Mouse (Mus musculus): ENCODE results near the gene Cdk13. TPM values are rescaled to one million over a fixed set of nuclear protein-coding genes. Genes with fewer than 3 reads are reported as not detected.

The Cdk13 gene
- total and polyA plus RNA-seq, 2 experiments from 2014 or later, result 10.9 to 101 TPM

DNA sequence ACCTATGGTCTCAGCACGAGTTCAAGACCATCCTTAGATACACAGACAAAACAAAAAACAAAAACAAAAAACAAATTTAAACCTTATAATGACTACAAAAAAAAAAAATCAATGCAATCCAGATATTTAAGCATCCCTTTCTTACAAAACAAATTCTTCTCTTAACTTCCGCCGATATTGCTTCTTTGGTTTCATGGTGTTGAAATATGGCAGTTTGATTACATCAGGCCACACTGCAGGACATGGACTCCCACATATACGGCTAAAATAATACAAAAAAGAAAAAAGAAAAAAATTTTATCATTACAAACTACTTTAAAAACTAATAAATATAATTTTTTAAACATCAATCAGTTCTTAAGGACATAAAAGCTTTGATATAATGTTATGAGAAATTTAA, 77.0 kb downstream of the Cdk13 start:
- H3K9me3 ChIP-seq (ENCODE audit: low read length), result no peaks in the 10 kb centered on the region
- no peak overlapping the region for H3K9ac ChIP-seq (replicated peaks; ENCODE audit: low read length, poor library complexity, severe bottlenecking)
- ATAC-seq (ENCODE audit: low FRiP score) (no peak), DNase-seq (ENCODE audit: low spot score) (no peak)
- no peak overlapping the region for H3K27ac ChIP-seq (ENCODE audit: low read depth, low read length)
- TF ChIP-seq CTCF (IDR thresholded peaks at IDR 0.05), result no peak
- H3K4me2 ChIP-seq (ENCODE audit: low read depth, low read length, poor library complexity, severe bottlenecking), result no peak overlapping the region
- no peaks in the 10 kb centered on the region for H3K36me3 ChIP-seq (ENCODE audit: insufficient read depth, low read length)
- H3K27me3 ChIP-seq (ENCODE audit: insufficient read depth, low read length), result no peaks in the 10 kb centered on the region
- H3K4me3 ChIP-seq (ENCODE audit: low read depth, low read length), result no peak overlapping the region
- 92% methylated on average over 4 of the region's 4 CpGs for WGBS
- H3K4me1 ChIP-seq (ENCODE audit: insufficient read depth, low read length), result no peaks in the 10 kb centered on the region

GRCm38 (mm10) chr13:17717357-17717756, 87.5 kb downstream of the Cdk13 start:
- no peak overlapping the region for H3K4me2 ChIP-seq (ENCODE audit: low read depth, low read length, poor library complexity, severe bottlenecking)
- H3K9me3 ChIP-seq (ENCODE audit: low read length), result no peaks in the 10 kb centered on the region
- no peak overlapping the region for H3K9ac ChIP-seq (replicated peaks; ENCODE audit: low read length, poor library complexity, severe bottlenecking)
- 96% methylated on average over 1 of the region's 1 CpGs for WGBS
- H3K27me3 ChIP-seq (ENCODE audit: insufficient read depth, low read length), result no peaks in the 10 kb centered on the region
- DNase-seq (ENCODE audit: low spot score), result no peak
- ATAC-seq (ENCODE audit: low FRiP score), result no peak
- H3K4me3 ChIP-seq (ENCODE audit: low read depth, low read length), result no peak overlapping the region
- H3K27ac ChIP-seq (ENCODE audit: low read depth, low read length), result no peak overlapping the region
- no peak for TF ChIP-seq CTCF (IDR thresholded peaks at IDR 0.05)
- peaks cover 23% of the 10 kb centered on the region; the same call in 1 of the 2 replicates for H3K36me3 ChIP-seq (ENCODE audit: insufficient read depth, low read length)
- H3K4me1 ChIP-seq (ENCODE audit: insufficient read depth, low read length), result no peaks in the 10 kb centered on the region

DNA sequence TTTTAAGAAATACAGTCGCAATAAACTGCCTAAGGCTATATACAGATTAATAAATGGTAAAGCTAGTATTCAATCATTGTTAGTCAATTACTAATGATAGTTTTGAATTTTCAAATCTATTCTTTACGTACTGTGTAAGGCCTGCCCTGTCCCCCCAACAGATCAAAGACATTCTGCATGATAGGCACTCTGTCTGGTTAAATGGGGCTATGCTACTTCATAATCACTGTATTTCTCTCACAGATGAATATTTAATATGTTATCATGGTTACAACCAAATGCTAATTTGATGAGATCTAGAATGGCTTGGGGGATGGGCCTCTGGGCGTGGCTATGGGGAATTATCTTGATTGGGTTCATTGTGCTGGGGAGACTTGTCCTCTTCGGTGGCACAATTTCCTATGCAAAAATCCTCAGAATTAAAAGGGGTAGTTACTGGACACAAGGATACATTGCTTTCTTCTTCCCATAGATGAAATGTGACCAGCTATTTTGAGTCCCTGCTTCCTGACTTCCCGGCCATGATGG, 96.0 kb downstream of the Cdk13 start:
- Histone ChIP-seq H3K9me3 (ENCODE audit: low read length) (no peaks in the 10 kb centered on the region), H3K4me2 (ENCODE audit: low read depth, low read length, poor library complexity, severe bottlenecking) (no peak overlapping the region), H3K36me3 (ENCODE audit: insufficient read depth, low read length) (no peaks in the 10 kb centered on the region), H3K27me3 (ENCODE audit: insufficient read depth, low read length) (no peaks in the 10 kb centered on the region), H3K4me1 (ENCODE audit: insufficient read depth, low read length) (no peaks in the 10 kb centered on the region), H3K4me3 (ENCODE audit: low read depth, low read length) (no peak overlapping the region), H3K9ac (replicated peaks; ENCODE audit: low read length, poor library complexity, severe bottlenecking) (no peak overlapping the region), H3K27ac (ENCODE audit: low read depth, low read length) (no peak overlapping the region)
- WGBS, result 76% methylated on average over 5 of the region's 5 CpGs
- DNase-seq (ENCODE audit: low spot score), result no peak
- no peak for TF ChIP-seq CTCF (IDR thresholded peaks at IDR 0.05)
- ATAC-seq (ENCODE audit: low FRiP score), result no peak

- DNase-seq (ENCODE audit: low spot score) (no peak), ATAC-seq (ENCODE audit: low FRiP score) (no peak)
- Histone ChIP-seq H3K9me3 (ENCODE audit: low read length) (no peaks in the 10 kb centered on the region), H3K9ac (replicated peaks; ENCODE audit: low read length, poor library complexity, severe bottlenecking) (no peak overlapping the region), H3K4me3 (ENCODE audit: low read depth, low read length) (no peak overlapping the region), H3K4me2 (ENCODE audit: low read depth, low read length, poor library complexity, severe bottlenecking) (no peak overlapping the region), H3K4me1 (ENCODE audit: insufficient read depth, low read length) (no peaks in the 10 kb centered on the region), H3K36me3 (ENCODE audit: insufficient read depth, low read length) (no peaks in the 10 kb centered on the region), H3K27ac (ENCODE audit: low read depth, low read length) (no peak overlapping the region), H3K27me3 (ENCODE audit: insufficient read depth, low read length) (no peaks in the 10 kb centered on the region)
- 86% methylated on average over 6 of the region's 6 CpGs for WGBS
- TF ChIP-seq CTCF (IDR thresholded peaks at IDR 0.05), result no peak
These were observed 99.6 kb downstream of the Cdk13 start for GRCm38 (mm10) chr13:17705188-17705826.

- no peaks in the 10 kb centered on the region for H3K4me1 ChIP-seq (ENCODE audit: insufficient read depth, low read length)
- no peaks in the 10 kb centered on the region for H3K36me3 ChIP-seq (ENCODE audit: insufficient read depth, low read length)
- H3K9ac ChIP-seq (replicated peaks; ENCODE audit: low read length, poor library complexity, severe bottlenecking), result no peak overlapping the region
- TF ChIP-seq CTCF (IDR thresholded peaks at IDR 0.05), result no peak
- H3K4me3 ChIP-seq (ENCODE audit: low read depth, low read length), result no peak overlapping the region
- no peaks in the 10 kb centered on the region for H3K9me3 ChIP-seq (ENCODE audit: low read length)
- no peak overlapping the region for H3K4me2 ChIP-seq (ENCODE audit: low read depth, low read length, poor library complexity, severe bottlenecking)
- ATAC-seq (ENCODE audit: low FRiP score) (no peak), DNase-seq (ENCODE audit: low spot score) (no peak)
- H3K27me3 ChIP-seq (ENCODE audit: insufficient read depth, low read length), result no peaks in the 10 kb centered on the region
- no peak overlapping the region for H3K27ac ChIP-seq (ENCODE audit: low read depth, low read length)
These were observed 102.6 kb downstream of the Cdk13 start for GRCm38 (mm10) chr13:17702311-17702710.

- Histone ChIP-seq H3K4me3 (ENCODE audit: low read depth, low read length) (no peak overlapping the region), H3K27me3 (ENCODE audit: insufficient read depth, low read length) (no peaks in the 10 kb centered on the region), H3K4me1 (ENCODE audit: insufficient read depth, low read length) (no peaks in the 10 kb centered on the region), H3K9ac (replicated peaks; ENCODE audit: low read length, poor library complexity, severe bottlenecking) (no peak overlapping the region), H3K4me2 (ENCODE audit: low read depth, low read length, poor library complexity, severe bottlenecking) (no peak overlapping the region), H3K36me3 (ENCODE audit: insufficient read depth, low read length) (no peaks in the 10 kb centered on the region), H3K27ac (ENCODE audit: low read depth, low read length) (no peak overlapping the region), H3K9me3 (ENCODE audit: low read length) (no peaks in the 10 kb centered on the region)
- no peak for ATAC-seq (ENCODE audit: low FRiP score)
- TF ChIP-seq CTCF (IDR thresholded peaks at IDR 0.05), result no peak
- no peak for DNase-seq (ENCODE audit: low spot score)
These were observed 103.6 kb downstream of the Cdk13 start for GRCm38 (mm10) chr13:17701322-17701721.

Measured in midbrain, postnatal 0 days (tissue).